Mouse (Mus musculus): ENCODE results near the gene Mtr.

- TF ChIP-seq CTCF (IDR thresholded peaks at IDR 0.05; ENCODE audit: low read depth) (no peak), EP300 (IDR thresholded peaks at IDR 0.05; ENCODE audit: low read depth) (no peak)
Measured at GRCm38 (mm10) chr13:12228248-12228647, 29.7 kb downstream of the Mtr start.
